Mouse (Mus musculus): ENCODE data around the gene Foxj1. TPM values are rescaled to one million over a fixed set of nuclear protein-coding genes. Genes with fewer than 3 reads are reported as not detected.

The Foxj1 gene
- polyA plus RNA-seq, 1 experiment from 2014 or later, result 1.3 TPM

GRCm38 (mm10) chr11:116311169-116311568, 24.0 kb downstream of the Foxj1 start:
- Histone ChIP-seq H3K9me3 (ENCODE audit: low read depth, low read length) (no peaks in the 10 kb centered on the region), H3K4me3 (ENCODE audit: low read depth, low read length) (no peak overlapping the region), H3K36me3 (ENCODE audit: insufficient read depth) (no peaks in the 10 kb centered on the region), H3K4me2 (no peak overlapping the region), H3K27me3 (ENCODE audit: insufficient read depth, low read length) (no peaks in the 10 kb centered on the region), H3K27ac (ENCODE audit: low read depth) (peak overlapping the region; percentile 20; the same call in 1 of the 2 replicates), H3K9ac (no peak overlapping the region), H3K4me1 (ENCODE audit: insufficient read depth) (no peaks in the 10 kb centered on the region; the same call in 1 of the 2 replicates)
- WGBS, result 27% methylated on average over 8 of the region's 8 CpGs
- ATAC-seq (ENCODE audit: insufficient read depth), result peak; percentile 62
- no peak for TF ChIP-seq CTCF (IDR thresholded peaks at IDR 0.05; ENCODE audit: low read depth)
- peak; percentile 95 for DNase-seq

GRCm38 (mm10) chr11:116309601-116310000, 25.6 kb downstream of the Foxj1 start:
- Histone ChIP-seq H3K9ac (no peak overlapping the region), H3K4me3 (ENCODE audit: low read depth, low read length) (no peak overlapping the region), H3K27ac (ENCODE audit: low read depth) (no peak overlapping the region), H3K4me2 (no peak overlapping the region), H3K36me3 (ENCODE audit: insufficient read depth) (peaks cover 3% of the 10 kb centered on the region), H3K27me3 (ENCODE audit: insufficient read depth, low read length) (no peaks in the 10 kb centered on the region), H3K4me1 (ENCODE audit: insufficient read depth) (peaks cover 4% of the 10 kb centered on the region), H3K9me3 (ENCODE audit: low read depth, low read length) (no peaks in the 10 kb centered on the region)
- ATAC-seq (ENCODE audit: insufficient read depth) (no peak), DNase-seq (no peak)
- no peak for TF ChIP-seq CTCF (IDR thresholded peaks at IDR 0.05; ENCODE audit: low read depth)
- WGBS, result 64% methylated on average over 3 of the region's 3 CpGs

GRCm38 (mm10) chr11:116307762-116308531, 27.3 kb downstream of the Foxj1 start:
- no peak overlapping the region for H3K4me3 ChIP-seq (ENCODE audit: low read depth, low read length)
- no peaks in the 10 kb centered on the region for H3K9me3 ChIP-seq (ENCODE audit: low read depth, low read length)
- TF ChIP-seq CTCF (IDR thresholded peaks at IDR 0.05; ENCODE audit: low read depth), result no peak
- H3K4me2 ChIP-seq, result no peak overlapping the region
- 87% methylated on average over 12 of the region's 12 CpGs for WGBS
- H3K27ac ChIP-seq (ENCODE audit: low read depth), result no peak overlapping the region
- no peaks in the 10 kb centered on the region for H3K27me3 ChIP-seq (ENCODE audit: insufficient read depth, low read length)
- no peak overlapping the region for H3K9ac ChIP-seq
- H3K4me1 ChIP-seq (ENCODE audit: insufficient read depth), result peaks cover 4% of the 10 kb centered on the region
- ATAC-seq (ENCODE audit: insufficient read depth) (no peak), DNase-seq (no peak)
- peaks cover 20% of the 10 kb centered on the region for H3K36me3 ChIP-seq (ENCODE audit: insufficient read depth)

- no peak for TF ChIP-seq CTCF (IDR thresholded peaks at IDR 0.05; ENCODE audit: low read depth)
- peak within 1 kb of the TSS; percentile 71 for H3K9ac ChIP-seq
- H3K4me3 ChIP-seq (ENCODE audit: low read depth, low read length), result peak within 1 kb of the TSS; percentile 74
- 79% methylated on average over 10 of the region's 10 CpGs for WGBS
- DNase-seq, result no peak
- H3K27ac ChIP-seq (ENCODE audit: low read depth), result no peak within 1 kb of the TSS; the same call in 1 of the 2 replicates
- H3K36me3 ChIP-seq (ENCODE audit: insufficient read depth), result peaks cover 27% of the 10 kb centered on the region
- H3K4me2 ChIP-seq, result peak within 1 kb of the TSS; percentile 85
- ATAC-seq (ENCODE audit: insufficient read depth), result peak; percentile 29; the same call in 1 of the 2 replicates
- no peaks in the 10 kb centered on the region for H3K27me3 ChIP-seq (ENCODE audit: insufficient read depth, low read length)
- no peaks in the 10 kb centered on the region for H3K9me3 ChIP-seq (ENCODE audit: low read depth, low read length)
- peaks cover 4% of the 10 kb centered on the region for H3K4me1 ChIP-seq (ENCODE audit: insufficient read depth)
These were observed 28.0 kb downstream of the Foxj1 start, which contains the start of gene Exoc7 for GRCm38 (mm10) chr11:116307019-116307725. Gene Exoc7, minus strand, starts transcription at chr11:116307233.

GRCm38 (mm10) chr11:116306126-116306982, 28.8 kb downstream of the Foxj1 start:
- no peaks in the 10 kb centered on the region for H3K9me3 ChIP-seq (ENCODE audit: low read depth, low read length)
- 1% methylated on average over 53 of the region's 53 CpGs for WGBS
- H3K27me3 ChIP-seq (ENCODE audit: insufficient read depth, low read length), result no peaks in the 10 kb centered on the region
- H3K4me3 ChIP-seq (ENCODE audit: low read depth, low read length), result peak overlapping the region; percentile 74
- peak overlapping the region; percentile 71 for H3K9ac ChIP-seq
- TF ChIP-seq CTCF (IDR thresholded peaks at IDR 0.05; ENCODE audit: low read depth), result no peak
- peak; percentile 93 for ATAC-seq (ENCODE audit: insufficient read depth)
- no peak overlapping the region; the same call in 1 of the 2 replicates for H3K27ac ChIP-seq (ENCODE audit: low read depth)
- H3K36me3 ChIP-seq (ENCODE audit: insufficient read depth), result peaks cover 31% of the 10 kb centered on the region
- peaks cover 4% of the 10 kb centered on the region; the same call in 1 of the 2 replicates for H3K4me1 ChIP-seq (ENCODE audit: insufficient read depth)
- peak overlapping the region; percentile 85 for H3K4me2 ChIP-seq
- peak; percentile 98 for DNase-seq

GRCm38 (mm10) chr11:116305423-116305822, 29.8 kb downstream of the Foxj1 start:
- DNase-seq (no peak), ATAC-seq (ENCODE audit: insufficient read depth) (no peak)
- peak overlapping the region; percentile 85 for H3K4me2 ChIP-seq
- no peak for TF ChIP-seq CTCF (IDR thresholded peaks at IDR 0.05; ENCODE audit: low read depth)
- no peak overlapping the region for H3K9ac ChIP-seq
- H3K27ac ChIP-seq (ENCODE audit: low read depth), result no peak overlapping the region
- WGBS, result 98% methylated on average over 2 of the region's 2 CpGs
- H3K9me3 ChIP-seq (ENCODE audit: low read depth, low read length), result no peaks in the 10 kb centered on the region
- peaks cover 41% of the 10 kb centered on the region for H3K36me3 ChIP-seq (ENCODE audit: insufficient read depth)
- no peaks in the 10 kb centered on the region for H3K27me3 ChIP-seq (ENCODE audit: insufficient read depth, low read length)
- H3K4me3 ChIP-seq (ENCODE audit: low read depth, low read length), result peak overlapping the region; percentile 74
- peaks cover 4% of the 10 kb centered on the region; the same call in 1 of the 2 replicates for H3K4me1 ChIP-seq (ENCODE audit: insufficient read depth)
